Mouse (Mus musculus) heart, postnatal 0 days (tissue): Measurements from ENCODE around the gene Grwd1. TPM values are rescaled to one million over a fixed set of nuclear protein-coding genes. Genes with fewer than 3 reads are reported as not detected.

Experiments
- ATAC-seq: fragments of 200-750 bp; cut with Nextera tagmentation; 2 replicates; pipeline ENCODE4 v1.8.0; 2017; ENCODE audit warnings: low read depth, moderate number of reproducible peaks, moderate library complexity; ENCODE audit not compliant: insufficient read depth
- DNase-seq: peaks from one replicate; pipeline ENCODE4 v3.0.0-alpha.2; 2016; ENCODE audit warnings: low spot score
- H3K27ac ChIP-seq: fragments of 300-500 bp; sonication (generic); 2 replicates; pipeline ENCODE4 v1.5.1; 2014; ENCODE audit warnings: low read depth, mild to moderate bottlenecking
- H3K27me3 ChIP-seq: fragments of 300-500 bp; sonication (generic); 2 replicates; pipeline ENCODE4 v1.6.1; 2014; ENCODE audit warnings: low read length, mixed read lengths; ENCODE audit not compliant: control insufficient read depth, insufficient read depth
- H3K36me3 ChIP-seq: fragments of 300-500 bp; sonication (generic); replicated peaks from 2 replicates; pipeline ENCODE4 v1.6.1; 2014; ENCODE audit warnings: low read length, mixed read lengths; ENCODE audit not compliant: control insufficient read depth, insufficient read depth
- H3K4me1 ChIP-seq: fragments of 300-500 bp; sonication (generic); 2 replicates; pipeline ENCODE4 v1.6.1; 2014; ENCODE audit warnings: antibody characterized with exemption; ENCODE audit not compliant: control insufficient read depth, insufficient read depth
- H3K4me2 ChIP-seq: fragments of 300-500 bp; sonication (generic); 2 replicates; pipeline ENCODE4 v1.6.1; 2014; ENCODE audit warnings: low read depth, mild to moderate bottlenecking, low read length, moderate library complexity
- H3K4me3 ChIP-seq: fragments of 300-500 bp; sonication (generic); 2 replicates; pipeline ENCODE4 v1.5.1; 2014; ENCODE audit warnings: low read depth, low read length
- H3K9ac ChIP-seq: fragments of 300-500 bp; sonication (generic); replicated peaks from 2 replicates; pipeline ENCODE4 v1.6.1; 2014; ENCODE audit warnings: low read depth, low read length, mixed read lengths
- H3K9me3 ChIP-seq: fragments of 300-500 bp; sonication (generic); replicated peaks from 2 replicates; pipeline ENCODE4 v1.6.1; 2016; ENCODE audit warnings: low read length; ENCODE audit not compliant: control insufficient read depth
- CTCF ChIP-seq: IDR thresholded peaks from 2 replicates; pipeline ENCODE4 v1.5.1; 2016; ENCODE audit warnings: antibody characterized with exemption, control low read depth, low read depth
- EP300 ChIP-seq: IDR thresholded peaks from 2 replicates; pipeline ENCODE4 v1.6.1; 2016; ENCODE audit warnings: antibody characterized with exemption, low read depth
- WGBS: fragments of 180-500 bp; shearing (Covaris S2); extraction: QIAGEN DNeasy Blood & Tissue Kit; methylation state at CpG from one replicate; pipeline ENCODE4 v1.1.7; 2014; 5-methylcytosine and 5-hydroxymethylcytosine counted together
- polyA plus RNA-seq: library from polyadenylated mRNA; unstranded; fragments of >200 nt; fragmentation: Nextera tagmentation; extraction: Ambion mirVana; gene quantifications from 2 replicates; pipeline ENCODE4 v1.2.1, GENCODE M21; 2015
- total RNA-seq: library from RNA; depleted of rRNA; stranded (reverse); fragments of >200 nt; gene quantifications from 2 replicates; pipeline ENCODE4 v1.2.3, GENCODE M21; 2014; ENCODE audit warnings: low replicate concordance

Grwd1 gene
- total and polyA plus RNA-seq, 2 experiments from 2014 or later, result 22.7 to 26.7 TPM

- H3K27me3 ChIP-seq, result peaks cover 50% of the 10 kb centered on the region
Observed at GRCm38 (mm10) chr7:45833148-45833790, 2.5 kb upstream of the Grwd1 start.

GRCm38 (mm10) chr7:45832428-45832827 is 1.7 kb upstream of the Grwd1 start:
- ATAC-seq (no peak), DNase-seq (no peak)
- Histone ChIP-seq H3K36me3 (peaks cover 17% of the 10 kb centered on the region; the same call in 1 of the 2 replicates), H3K9me3 (no peaks in the 10 kb centered on the region), H3K4me2 (peak overlapping the region; percentile 54; the same call in 1 of the 2 replicates), H3K9ac (no peak overlapping the region), H3K4me1 (peaks cover 8% of the 10 kb centered on the region), H3K27me3 (peaks cover 50% of the 10 kb centered on the region), H3K27ac (no peak overlapping the region), H3K4me3 (peak overlapping the region; percentile 36)
- TF ChIP-seq EP300, result no peak
- TF ChIP-seq CTCF, result no peak
- 9% methylated on average over 28 of the region's 30 CpGs for WGBS

More at GRCm38 (mm10) chr7:45833148-45833790, 2.5 kb upstream of the Grwd1 start:
- Histone ChIP-seq H3K27ac (no peak overlapping the region), H3K9ac (no peak overlapping the region), H3K36me3 (peaks cover 9% of the 10 kb centered on the region; the same call in 1 of the 2 replicates), H3K4me3 (peak overlapping the region; percentile 36), H3K9me3 (no peaks in the 10 kb centered on the region), H3K4me1 (peaks cover 8% of the 10 kb centered on the region), H3K4me2 (peak overlapping the region; percentile 54)
- ATAC-seq (no peak), DNase-seq (no peak)
- no peak for TF ChIP-seq CTCF
- no peak for TF ChIP-seq EP300
- WGBS, result under 1% methylated on average over 58 of the region's 86 CpGs

- Histone ChIP-seq H3K36me3 (peaks cover 30% of the 10 kb centered on the region), H3K9ac (no peak overlapping the region), H3K27ac (no peak overlapping the region; the same call in 1 of the 2 replicates), H3K4me2 (peak overlapping the region; percentile 87), H3K9me3 (no peaks in the 10 kb centered on the region), H3K4me3 (peak overlapping the region; percentile 70), H3K27me3 (peaks cover 50% of the 10 kb centered on the region), H3K4me1 (peaks cover 8% of the 10 kb centered on the region)
- TF ChIP-seq CTCF (no peak), EP300 (no peak)
- 15% methylated on average over 5 of the region's 5 CpGs for WGBS
- ATAC-seq, result no peak
- no peak for DNase-seq
Observed at GRCm38 (mm10) chr7:45831128-45831525, 383 bp upstream of the Grwd1 start.

- H3K9me3 ChIP-seq, result no peaks in the 10 kb centered on the region
- ATAC-seq (no peak), DNase-seq (no peak)
- H3K4me2 ChIP-seq, result no peak overlapping the region
- peaks cover 8% of the 10 kb centered on the region for H3K4me1 ChIP-seq
- H3K4me3 ChIP-seq, result no peak overlapping the region
- no peak overlapping the region for H3K27ac ChIP-seq
- H3K9ac ChIP-seq, result no peak overlapping the region
- H3K27me3 ChIP-seq, result peaks cover 6% of the 10 kb centered on the region
- peaks cover 50% of the 10 kb centered on the region for H3K36me3 ChIP-seq
- TF ChIP-seq CTCF (no peak), EP300 (no peak)
- WGBS, result 79% methylated on average over 7 of the region's 7 CpGs
Observed at GRCm38 (mm10) chr7:45826631-45827030, 4.1 kb downstream of the Grwd1 start.

GRCm38 (mm10) chr7:45824598-45824997 is 6.1 kb downstream of the Grwd1 start, which contains the start of gene Kcnj14:
Gene Kcnj14, minus strand, starts transcription at chr7:45824782.
- H3K36me3 ChIP-seq, result peaks cover 50% of the 10 kb centered on the region
- H3K4me3 ChIP-seq, result no peak within 1 kb of the TSS
- 44% methylated on average over 7 of the region's 7 CpGs for WGBS
- TF ChIP-seq CTCF, result no peak
- no peak for TF ChIP-seq EP300
- no peak within 1 kb of the TSS for H3K4me2 ChIP-seq
- no peak within 1 kb of the TSS for H3K9ac ChIP-seq
- H3K27ac ChIP-seq, result no peak within 1 kb of the TSS
- H3K27me3 ChIP-seq, result no peaks in the 10 kb centered on the region
- no peaks in the 10 kb centered on the region for H3K9me3 ChIP-seq
- ATAC-seq, result no peak
- H3K4me1 ChIP-seq, result 0 out of 2 replicates have a peak, but pooled peaks cover under 1% of the 10 kb centered on the region
- no peak for DNase-seq

GRCm38 (mm10) chr7:45820913-45821312 is 9.8 kb downstream of the Grwd1 start:
- ATAC-seq (no peak), DNase-seq (no peak)
- Histone ChIP-seq H3K9ac (no peak overlapping the region), H3K36me3 (peaks cover 18% of the 10 kb centered on the region), H3K27me3 (peaks cover 6% of the 10 kb centered on the region; the same call in 1 of the 2 replicates), H3K27ac (no peak overlapping the region), H3K4me3 (no peak overlapping the region), H3K4me1 (no peaks in the 10 kb centered on the region), H3K4me2 (no peak overlapping the region), H3K9me3 (no peaks in the 10 kb centered on the region)
- no peak for TF ChIP-seq CTCF
- no peak for TF ChIP-seq EP300
